Mouse (Mus musculus) kidney, adult 2 months (tissue): ENCODE results near the gene Syne1. TPM values are rescaled to one million over a fixed set of nuclear protein-coding genes. Genes with fewer than 3 reads are reported as not detected.

ENCODE experiments used
- DNase-seq: peaks from one replicate; pipeline ENCODE4 v3.0.0; 2021
- H3K27ac ChIP-seq: fragments of 200-500 bp; 2 replicates; pipeline ENCODE4 v1.5.1; 2012; ENCODE audit warnings: low read depth, low read length, control low read depth, inconsistent platforms; ENCODE audit not compliant: insufficient read depth
- H3K27me3 ChIP-seq: fragments of 200-500 bp; replicated peaks from 2 replicates; pipeline ENCODE4 v1.6.1; 2012; ENCODE audit warnings: mild to moderate bottlenecking, moderate library complexity, low read length, inconsistent platforms; ENCODE audit not compliant: control insufficient read depth, insufficient read depth
- H3K36me3 ChIP-seq: fragments of 200-500 bp; 2 replicates; pipeline ENCODE4 v1.6.1; 2012; ENCODE audit warnings: mild to moderate bottlenecking, moderate library complexity, low read length, inconsistent platforms; ENCODE audit not compliant: control insufficient read depth, insufficient read depth
- H3K4me1 ChIP-seq: fragments of 200-500 bp; 2 replicates; pipeline ENCODE4 v1.6.1; 2011; ENCODE audit warnings: low read length; ENCODE audit not compliant: control insufficient read depth, insufficient read depth
- H3K4me3 ChIP-seq: fragments of 200-500 bp; 2 replicates; pipeline ENCODE4 v1.5.1; 2011; ENCODE audit warnings: mild to moderate bottlenecking, low read depth, low read length, control low read depth; ENCODE audit not compliant: insufficient read depth
- CTCF ChIP-seq: fragments of 200-500 bp; conservative IDR thresholded peaks from 2 replicates; pipeline ENCODE4 v1.5.1; 2011; ENCODE audit warnings: low read depth, mild to moderate bottlenecking, control low read depth, low read length, moderate library complexity, mixed read lengths; ENCODE audit not compliant: insufficient read depth, insufficient read length
- POLR2A ChIP-seq: fragments of 200-500 bp; IDR thresholded peaks from one replicate; pipeline ENCODE4 v1.6.1; 2011; ENCODE audit warnings: low read depth, low read length, control low read depth
- WGBS: fragments of 180-500 bp; shearing (Covaris S2); methylation state at CpG from one replicate; pipeline ENCODE4 v1.1.7; 2018; 5-methylcytosine and 5-hydroxymethylcytosine counted together
- polyA plus RNA-seq: library from polyadenylated mRNA; depleted of rRNA; stranded (reverse); fragments of >200 nt; gene quantifications from 2 replicates; pipeline ENCODE4 v1.2.3, GENCODE M21; 2012

Syne1 gene
- polyA plus RNA-seq, 1 experiment: 10.2 TPM

- WGBS: 79% methylated on average over 2 of the region's 2 CpGs
- TF ChIP-seq CTCF: no peak
Observed at GRCm38 (mm10) chr10:5378969-5379368, 172.3 kb downstream of the Syne1 start.

GRCm38 (mm10) chr10:5369599-5369998 lies 181.7 kb downstream of the Syne1 start:
- WGBS: 80% methylated on average over 4 of the region's 4 CpGs

More at GRCm38 (mm10) chr10:5378969-5379368, 172.3 kb downstream of the Syne1 start:
- H3K27ac ChIP-seq: no peak overlapping the region
- H3K36me3 ChIP-seq: no peaks in the 10 kb centered on the region
- no peak overlapping the region for H3K4me3 ChIP-seq
- H3K4me1 ChIP-seq: no peaks in the 10 kb centered on the region
- no peaks in the 10 kb centered on the region for H3K27me3 ChIP-seq
- DNase-seq: no peak

GRCm38 (mm10) chr10:5368266-5368665 lies 183.0 kb downstream of the Syne1 start:
- TF ChIP-seq POLR2A (no peak), CTCF (no peak)
- peak; percentile 2 for DNase-seq
- 69% methylated on average over 6 of the region's 6 CpGs for WGBS
- H3K4me1 ChIP-seq: no peaks in the 10 kb centered on the region; the same call in 1 of the 2 replicates
- no peaks in the 10 kb centered on the region for H3K36me3 ChIP-seq
- H3K27ac ChIP-seq: no peak overlapping the region
- no peaks in the 10 kb centered on the region for H3K27me3 ChIP-seq
- no peak overlapping the region for H3K4me3 ChIP-seq

More at GRCm38 (mm10) chr10:5369599-5369998, 181.7 kb downstream of the Syne1 start:
- Histone ChIP-seq H3K36me3 (no peaks in the 10 kb centered on the region), H3K4me3 (no peak overlapping the region), H3K4me1 (no peaks in the 10 kb centered on the region; the same call in 1 of the 2 replicates), H3K27me3 (no peaks in the 10 kb centered on the region), H3K27ac (no peak overlapping the region)
- no peak for DNase-seq
- no peak for TF ChIP-seq POLR2A
- TF ChIP-seq CTCF: no peak

GRCm38 (mm10) chr10:5367465-5368011 lies 183.7 kb downstream of the Syne1 start:
- 40% methylated on average over 12 of the region's 12 CpGs for WGBS
- peak; percentile 21 for DNase-seq
- TF ChIP-seq CTCF (no peak), POLR2A (no peak)
- no peaks in the 10 kb centered on the region for H3K27me3 ChIP-seq
- H3K36me3 ChIP-seq: no peaks in the 10 kb centered on the region
- H3K4me1 ChIP-seq: no peaks in the 10 kb centered on the region; the same call in 1 of the 2 replicates
- H3K27ac ChIP-seq: peak overlapping the region; percentile 50; the same call in 1 of the 2 replicates
- H3K4me3 ChIP-seq: peak overlapping the region; percentile 50

- Histone ChIP-seq H3K4me3 (no peak overlapping the region), H3K27me3 (no peaks in the 10 kb centered on the region), H3K36me3 (no peaks in the 10 kb centered on the region), H3K4me1 (no peaks in the 10 kb centered on the region), H3K27ac (no peak overlapping the region)
- no peak for DNase-seq
- 70% methylated on average over 7 of the region's 7 CpGs for WGBS
- TF ChIP-seq CTCF (no peak), POLR2A (no peak)
Observed at GRCm38 (mm10) chr10:5360560-5360959, 190.7 kb downstream of the Syne1 start.

GRCm38 (mm10) chr10:5356614-5357013 lies 194.7 kb downstream of the Syne1 start:
- no peak for DNase-seq
- Histone ChIP-seq H3K36me3 (no peaks in the 10 kb centered on the region), H3K27me3 (no peaks in the 10 kb centered on the region), H3K4me1 (no peaks in the 10 kb centered on the region), H3K4me3 (no peak overlapping the region), H3K27ac (no peak overlapping the region)
- no peak for TF ChIP-seq CTCF
- TF ChIP-seq POLR2A: no peak
- WGBS: 90% methylated on average over 5 of the region's 5 CpGs

GRCm38 (mm10) chr10:5353390-5353789 lies 197.9 kb downstream of the Syne1 start:
- no peaks in the 10 kb centered on the region for H3K36me3 ChIP-seq
- no peaks in the 10 kb centered on the region for H3K27me3 ChIP-seq
- no peak for TF ChIP-seq CTCF
- TF ChIP-seq POLR2A: no peak
- no peak overlapping the region for H3K27ac ChIP-seq
- DNase-seq: no peak
- 93% methylated on average over 1 of the region's 1 CpGs for WGBS
- H3K4me1 ChIP-seq: no peaks in the 10 kb centered on the region
- H3K4me3 ChIP-seq: no peak overlapping the region

- TF ChIP-seq CTCF: no peak
- TF ChIP-seq POLR2A: no peak
- DNase-seq: no peak
- WGBS: 72% methylated on average over 1 of the region's 1 CpGs
Observed at GRCm38 (mm10) chr10:5346911-5347310, 204.4 kb downstream of the Syne1 start.

More at GRCm38 (mm10) chr10:5346911-5347310, 204.4 kb downstream of the Syne1 start:
- Histone ChIP-seq H3K27ac (no peak overlapping the region), H3K36me3 (no peaks in the 10 kb centered on the region), H3K4me3 (no peak overlapping the region), H3K27me3 (no peaks in the 10 kb centered on the region), H3K4me1 (no peaks in the 10 kb centered on the region)
